Mouse (Mus musculus): Measurements from ENCODE around the gene Wbp2. TPM values are rescaled to one million over a fixed set of nuclear protein-coding genes. Genes with fewer than 3 reads are reported as not detected.
"Not testable (repeated sequence)": the region's sequence is repeated elsewhere in the genome, so short reads cannot be mapped to it uniquely, and the experiment has no call there.

The Wbp2 gene
- total RNA-seq (2021) = 121 and 127 TPM in 2 replicates
- long read RNA-seq, experiment 1, transcript Wbp2-201 (8 exons, 1,826 nt) = major isoform, 134 of 162 reads
- long read RNA-seq, experiment 1, partial matches to known transcripts = 6 of 162 reads
- long read RNA-seq, experiment 1, other reads (novel, unspliced or antisense) = 16 of 162 reads
- long read RNA-seq, experiment 2, transcript Wbp2-201 (8 exons, 1,826 nt) = major isoform, 77 of 105 reads
- long read RNA-seq, experiment 2, partial matches to known transcripts = 7 of 105 reads
- long read RNA-seq, experiment 2, other reads (novel, unspliced or antisense) = 19 of 105 reads

- DNase-seq = peak; percentile 98
Measured at GRCm38 (mm10) chr11:116086258-116087193, at the start of gene Wbp2. Gene Wbp2 (minus strand): TSS chr11:116086995.

- no peak for DNase-seq
Measured at GRCm38 (mm10) chr11:116134171-116134570, 47.4 kb upstream of the Wbp2 start.

GRCm38 (mm10) chr11:116133497-116133896 lies 46.7 kb upstream of the Wbp2 start:
- no peak for DNase-seq

GRCm38 (mm10) chr11:116132366-116133333 lies 45.9 kb upstream of the Wbp2 start:
- peak; percentile 47 for DNase-seq

GRCm38 (mm10) chr11:116131349-116132170 lies 44.8 kb upstream of the Wbp2 start:
- no peak for DNase-seq

GRCm38 (mm10) chr11:116130488-116131205 lies 43.9 kb upstream of the Wbp2 start, which contains the start of gene Trim65:
Gene Trim65 (minus strand): TSS chr11:116131128.
- peak; percentile 95 for DNase-seq

- DNase-seq = no peak
Measured at GRCm38 (mm10) chr11:116129993-116130487, 43.2 kb upstream of the Wbp2 start.

- no peak for DNase-seq
Measured at GRCm38 (mm10) chr11:116129091-116129790, 42.4 kb upstream of the Wbp2 start.

- no peak for DNase-seq
Measured at GRCm38 (mm10) chr11:116127986-116128385, 41.2 kb upstream of the Wbp2 start.

- DNase-seq = peak; percentile 95
Measured at GRCm38 (mm10) chr11:116127156-116127980, 40.6 kb upstream of the Wbp2 start, which contains the start of gene Trim47. Gene Trim47 (minus strand): TSS chr11:116127210.

GRCm38 (mm10) chr11:116126261-116126660 lies 39.5 kb upstream of the Wbp2 start:
- DNase-seq = no peak

GRCm38 (mm10) chr11:116121731-116122245 lies 35.0 kb upstream of the Wbp2 start:
- not testable (repeated sequence) for DNase-seq

- DNase-seq = no peak
Measured at GRCm38 (mm10) chr11:116117819-116118218, 31.0 kb upstream of the Wbp2 start.

- no peak for DNase-seq
Measured at GRCm38 (mm10) chr11:116117241-116117640, 30.4 kb upstream of the Wbp2 start.

GRCm38 (mm10) chr11:116111611-116112203 lies 24.9 kb upstream of the Wbp2 start:
- DNase-seq = no peak

- no peak for DNase-seq
Measured at GRCm38 (mm10) chr11:116111067-116111466, 24.3 kb upstream of the Wbp2 start.

GRCm38 (mm10) chr11:116110540-116110939 lies 23.7 kb upstream of the Wbp2 start:
- DNase-seq = no peak

GRCm38 (mm10) chr11:116110131-116110530 lies 23.3 kb upstream of the Wbp2 start:
- peak; percentile 85 for DNase-seq

Measured in adrenal gland, postnatal 14 days (tissue).